Mouse (Mus musculus) heart, embryonic 11.5 days (tissue): ENCODE measurements around the gene Lpp. TPM values are rescaled to one million over a fixed set of nuclear protein-coding genes. Genes with fewer than 3 reads are reported as not detected.
A peak's percentile ranks its signal among the peaks of the same experiment; 100 is the strongest.

Source experiments
- ATAC-seq: fragments of 200-750 bp; cut with Nextera tagmentation; replicated peaks from 2 replicates; pipeline ENCODE4 v1.8.0; 2017; ENCODE audit warnings: moderate library complexity; ENCODE audit not compliant: insufficient number of reproducible peaks, low FRiP score, low TSS enrichment
- H3K27ac ChIP-seq: fragments of 300-500 bp; sonication (generic); 2 replicates; pipeline ENCODE4 v1.5.1; 2014; ENCODE audit warnings: mild to moderate bottlenecking, low read depth, low read length
- H3K27me3 ChIP-seq: fragments of 300-500 bp; sonication (generic); 2 replicates; pipeline ENCODE4 v1.6.1; 2014; ENCODE audit warnings: mild to moderate bottlenecking, low read length, mixed read lengths; ENCODE audit not compliant: control insufficient read depth, insufficient read depth
- H3K36me3 ChIP-seq: fragments of 300-500 bp; sonication (generic); 2 replicates; pipeline ENCODE4 v1.6.1; 2014; ENCODE audit warnings: mild to moderate bottlenecking, low read length, moderate library complexity, mixed read lengths; ENCODE audit not compliant: control insufficient read depth, insufficient read depth
- H3K4me1 ChIP-seq: fragments of 300-500 bp; sonication (generic); 2 replicates; pipeline ENCODE4 v1.6.1; 2014; ENCODE audit warnings: low read length; ENCODE audit not compliant: control insufficient read depth, insufficient read depth
- H3K4me2 ChIP-seq: fragments of 300-500 bp; sonication (generic); 2 replicates; pipeline ENCODE4 v1.6.1; 2014; ENCODE audit warnings: mild to moderate bottlenecking, moderate library complexity
- H3K4me3 ChIP-seq: fragments of 300-500 bp; sonication (generic); 2 replicates; pipeline ENCODE4 v1.5.1; 2014; ENCODE audit warnings: low read depth, low read length
- H3K9ac ChIP-seq: fragments of 300-500 bp; sonication (generic); 2 replicates; pipeline ENCODE4 v1.6.1; 2014; ENCODE audit warnings: mild to moderate bottlenecking, low read depth, low read length, moderate library complexity
- H3K9me3 ChIP-seq: fragments of 300-500 bp; sonication (generic); replicated peaks from 2 replicates; pipeline ENCODE4 v1.6.1; 2016; ENCODE audit warnings: low read length; ENCODE audit not compliant: control insufficient read depth
- WGBS: fragments of 180-500 bp; shearing (Covaris S2); extraction: QIAGEN DNeasy Blood & Tissue Kit; methylation state at CpG from one replicate; pipeline ENCODE4 v1.1.7; 2014; ENCODE audit not compliant: insufficient replicate concordance; 5-methylcytosine and 5-hydroxymethylcytosine counted together
- polyA plus RNA-seq: library from polyadenylated mRNA; unstranded; fragments of >200 nt; fragmentation: Nextera tagmentation; extraction: Ambion mirVana; gene quantifications from 2 replicates; pipeline ENCODE4 v1.2.1, GENCODE M21; 2014

The Lpp gene
- polyA plus RNA-seq, 1 experiment from 2014 or later, result 59.2 TPM

- ATAC-seq, result no peak
- Histone ChIP-seq H3K27ac (no peak overlapping the region), H3K27me3 (no peaks in the 10 kb centered on the region), H3K4me2 (no peak overlapping the region), H3K9ac (no peak overlapping the region), H3K9me3 (no peaks in the 10 kb centered on the region; the same call in 1 of the 2 replicates), H3K36me3 (no peaks in the 10 kb centered on the region), H3K4me3 (no peak overlapping the region), H3K4me1 (peaks cover 9% of the 10 kb centered on the region)
- 89% methylated on average over 6 of the region's 6 CpGs for WGBS
Observed at GRCm38 (mm10) chr16:24482648-24483047, 89.3 kb downstream of the Lpp start.

- no peaks in the 10 kb centered on the region for H3K27me3 ChIP-seq
- no peak overlapping the region for H3K4me2 ChIP-seq
- no peaks in the 10 kb centered on the region; the same call in 1 of the 2 replicates for H3K9me3 ChIP-seq
- WGBS, result 86% methylated on average over 13 of the region's 13 CpGs
- H3K4me3 ChIP-seq, result no peak overlapping the region
- no peaks in the 10 kb centered on the region for H3K36me3 ChIP-seq
- H3K9ac ChIP-seq, result no peak overlapping the region
- H3K4me1 ChIP-seq, result peaks cover 17% of the 10 kb centered on the region
- no peak for ATAC-seq
- H3K27ac ChIP-seq, result no peak overlapping the region
Observed at GRCm38 (mm10) chr16:24483527-24484101, 90.3 kb downstream of the Lpp start.

- no peak overlapping the region for H3K9ac ChIP-seq
- ATAC-seq, result peak; percentile 32; the same call in 1 of the 2 replicates
- H3K4me3 ChIP-seq, result no peak overlapping the region
- H3K4me1 ChIP-seq, result peaks cover 53% of the 10 kb centered on the region
- WGBS, result 43% methylated on average over 6 of the region's 6 CpGs
- no peaks in the 10 kb centered on the region; the same call in 1 of the 2 replicates for H3K9me3 ChIP-seq
- no peaks in the 10 kb centered on the region for H3K36me3 ChIP-seq
- no peaks in the 10 kb centered on the region for H3K27me3 ChIP-seq
- peak overlapping the region; percentile 91 for H3K27ac ChIP-seq
- H3K4me2 ChIP-seq, result no peak overlapping the region
Observed at GRCm38 (mm10) chr16:24487782-24488241, 94.5 kb downstream of the Lpp start.

GRCm38 (mm10) chr16:24489516-24490285, 96.4 kb downstream of the Lpp start:
- H3K9me3 ChIP-seq, result no peaks in the 10 kb centered on the region; the same call in 1 of the 2 replicates
- peaks cover 64% of the 10 kb centered on the region for H3K4me1 ChIP-seq
- H3K4me3 ChIP-seq, result no peak overlapping the region
- no peak overlapping the region for H3K4me2 ChIP-seq
- no peaks in the 10 kb centered on the region for H3K36me3 ChIP-seq
- peak overlapping the region; percentile 62; the same call in 1 of the 2 replicates for H3K27ac ChIP-seq
- H3K9ac ChIP-seq, result no peak overlapping the region; the same call in 1 of the 2 replicates
- no peak for ATAC-seq
- WGBS, result 79% methylated on average over 8 of the region's 8 CpGs
- no peaks in the 10 kb centered on the region for H3K27me3 ChIP-seq

- Histone ChIP-seq H3K36me3 (no peaks in the 10 kb centered on the region), H3K9me3 (no peaks in the 10 kb centered on the region), H3K4me1 (peaks cover 76% of the 10 kb centered on the region), H3K9ac (peak overlapping the region; percentile 52), H3K4me3 (no peak overlapping the region), H3K4me2 (0 out of 2 replicates have a peak overlapping the region, but pooled peaks have one; percentile 11), H3K27ac (peak overlapping the region; percentile 62), H3K27me3 (no peaks in the 10 kb centered on the region)
- no peak for ATAC-seq
- WGBS, result 55% methylated on average over 18 of the region's 18 CpGs
Observed at GRCm38 (mm10) chr16:24490751-24491485, 97.6 kb downstream of the Lpp start.

- Histone ChIP-seq H3K27ac (peak overlapping the region; percentile 62; the same call in 1 of the 2 replicates), H3K9ac (peak overlapping the region; percentile 52), H3K4me3 (no peak overlapping the region), H3K27me3 (no peaks in the 10 kb centered on the region), H3K36me3 (no peaks in the 10 kb centered on the region), H3K4me2 (no peak overlapping the region), H3K9me3 (no peaks in the 10 kb centered on the region), H3K4me1 (peaks cover 81% of the 10 kb centered on the region)
- WGBS, result 68% methylated on average over 2 of the region's 2 CpGs
- ATAC-seq, result no peak
Observed at GRCm38 (mm10) chr16:24491486-24491758, 98.1 kb downstream of the Lpp start.

GRCm38 (mm10) chr16:24492194-24492940, 99.1 kb downstream of the Lpp start:
- H3K9ac ChIP-seq, result no peak overlapping the region
- no peak overlapping the region for H3K4me2 ChIP-seq
- no peaks in the 10 kb centered on the region for H3K36me3 ChIP-seq
- peaks cover 88% of the 10 kb centered on the region for H3K4me1 ChIP-seq
- H3K9me3 ChIP-seq, result no peaks in the 10 kb centered on the region
- H3K27ac ChIP-seq, result no peak overlapping the region; the same call in 1 of the 2 replicates
- H3K27me3 ChIP-seq, result no peaks in the 10 kb centered on the region
- 49% methylated on average over 4 of the region's 4 CpGs for WGBS
- no peak for ATAC-seq
- no peak overlapping the region for H3K4me3 ChIP-seq

GRCm38 (mm10) chr16:24494531-24494930, 101.2 kb downstream of the Lpp start:
- peaks cover 72% of the 10 kb centered on the region for H3K4me1 ChIP-seq
- H3K9ac ChIP-seq, result no peak overlapping the region
- no peaks in the 10 kb centered on the region for H3K27me3 ChIP-seq
- WGBS, result 24% methylated on average over 6 of the region's 6 CpGs
- H3K4me3 ChIP-seq, result no peak overlapping the region
- ATAC-seq, result no peak
- no peaks in the 10 kb centered on the region for H3K36me3 ChIP-seq
- H3K4me2 ChIP-seq, result no peak overlapping the region
- H3K9me3 ChIP-seq, result no peaks in the 10 kb centered on the region
- H3K27ac ChIP-seq, result peak overlapping the region; percentile 85
